Mouse (Mus musculus): ENCODE measurements around the gene Nes. TPM values are rescaled to one million over a fixed set of nuclear protein-coding genes. Genes with fewer than 3 reads are reported as not detected.
A peak's percentile ranks its signal among the peaks of the same experiment; 100 is the strongest.

Nes gene
- polyA plus RNA-seq, 1 experiment = 3.4 TPM

- TF ChIP-seq POLR2A (IDR thresholded peaks at IDR 0.05; ENCODE audit: borderline replicate concordance, insufficient read depth, low read length) (no peak), CTCF (IDR thresholded peaks at IDR 0.05; ENCODE audit: borderline replicate concordance, insufficient read depth, low read depth, low read length) (no peak)
- no peak overlapping the region for H3K4me3 ChIP-seq (replicated peaks; ENCODE audit: insufficient read depth, low read depth, low read length)
- no peaks in the 10 kb centered on the region for H3K27me3 ChIP-seq (ENCODE audit: control insufficient read depth, insufficient read depth, low read length)
- 16% methylated on average over 12 of the region's 12 CpGs for WGBS
- peaks cover 11% of the 10 kb centered on the region for H3K4me1 ChIP-seq (ENCODE audit: control insufficient read depth, insufficient read depth, low read length)
- no peak overlapping the region for H3K27ac ChIP-seq (ENCODE audit: insufficient read depth, low read length)
- DNase-seq = no peak
Observed at GRCm38 (mm10) chr3:87985505-87986320, 14.8 kb downstream of the Nes start.

DNA sequence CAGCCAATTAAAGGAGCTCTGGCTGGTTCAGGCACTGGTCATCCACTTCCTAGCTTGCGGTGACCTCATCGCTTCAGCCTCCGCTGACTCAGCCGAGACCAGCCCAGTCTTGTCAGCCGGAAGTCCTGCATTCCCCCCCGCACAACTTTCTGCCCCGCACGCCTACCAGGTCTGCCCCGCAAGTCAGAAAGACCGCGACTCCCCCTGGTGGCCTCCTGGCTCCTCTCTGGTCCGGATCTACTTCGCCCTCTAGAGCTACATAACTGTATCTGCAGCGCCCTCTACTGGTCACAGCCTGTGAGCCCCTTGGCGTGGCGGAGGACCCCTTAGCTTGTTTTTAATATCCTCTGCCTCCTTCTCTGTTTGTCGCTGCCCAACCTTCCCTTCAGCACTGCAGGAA is 16.0 kb downstream of the Nes start:
- Histone ChIP-seq H3K27me3 (ENCODE audit: control insufficient read depth, insufficient read depth, low read length) (no peaks in the 10 kb centered on the region), H3K27ac (ENCODE audit: insufficient read depth, low read length) (no peak overlapping the region), H3K4me1 (ENCODE audit: control insufficient read depth, insufficient read depth, low read length) (peaks cover 11% of the 10 kb centered on the region), H3K4me3 (replicated peaks; ENCODE audit: insufficient read depth, low read depth, low read length) (peak overlapping the region; percentile 42)
- peak; percentile 80 to 85 for DNase-seq
- WGBS = under 1% methylated on average over 17 of the region's 17 CpGs
- TF ChIP-seq POLR2A (IDR thresholded peaks at IDR 0.05; ENCODE audit: borderline replicate concordance, insufficient read depth, low read length) (no peak), CTCF (IDR thresholded peaks at IDR 0.05; ENCODE audit: borderline replicate concordance, insufficient read depth, low read depth, low read length) (peak; percentile 89)

GRCm38 (mm10) chr3:87987633-87988032 is 16.8 kb downstream of the Nes start:
- no peaks in the 10 kb centered on the region for H3K27me3 ChIP-seq (ENCODE audit: control insufficient read depth, insufficient read depth, low read length)
- DNase-seq = no peak
- WGBS = 3% methylated on average over 15 of the region's 15 CpGs
- H3K27ac ChIP-seq (ENCODE audit: insufficient read depth, low read length) = no peak overlapping the region
- H3K4me1 ChIP-seq (ENCODE audit: control insufficient read depth, insufficient read depth, low read length) = peaks cover 11% of the 10 kb centered on the region
- TF ChIP-seq POLR2A (IDR thresholded peaks at IDR 0.05; ENCODE audit: borderline replicate concordance, insufficient read depth, low read length) (no peak), CTCF (IDR thresholded peaks at IDR 0.05; ENCODE audit: borderline replicate concordance, insufficient read depth, low read depth, low read length) (no peak)
- H3K4me3 ChIP-seq (replicated peaks; ENCODE audit: insufficient read depth, low read depth, low read length) = peak overlapping the region; percentile 21

DNA sequence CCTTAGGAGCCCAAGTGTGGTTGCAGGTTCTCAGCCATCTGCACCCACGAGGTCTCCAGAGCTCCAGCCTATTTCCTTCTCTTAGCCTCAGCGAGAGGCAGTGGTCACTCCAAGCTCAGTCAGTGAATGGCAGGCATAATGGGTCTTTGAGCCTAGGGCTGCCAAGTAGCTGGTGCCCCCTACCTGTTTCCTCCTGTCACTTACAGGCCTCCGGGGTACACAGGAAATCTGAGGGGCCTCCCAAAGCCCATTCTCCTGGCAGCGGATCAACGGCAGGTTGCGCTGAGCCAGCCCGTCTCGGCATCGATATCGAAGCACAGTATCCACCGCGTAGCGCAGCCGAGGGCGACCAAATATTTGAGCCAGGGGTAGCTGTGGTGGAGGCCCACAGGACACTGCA is 17.2 kb downstream of the Nes start:
- H3K27ac ChIP-seq (ENCODE audit: insufficient read depth, low read length) = no peak overlapping the region
- H3K27me3 ChIP-seq (ENCODE audit: control insufficient read depth, insufficient read depth, low read length) = no peaks in the 10 kb centered on the region
- no peak for TF ChIP-seq POLR2A (IDR thresholded peaks at IDR 0.05; ENCODE audit: borderline replicate concordance, insufficient read depth, low read length)
- no peak for TF ChIP-seq CTCF (IDR thresholded peaks at IDR 0.05; ENCODE audit: borderline replicate concordance, insufficient read depth, low read depth, low read length)
- H3K4me1 ChIP-seq (ENCODE audit: control insufficient read depth, insufficient read depth, low read length) = peaks cover 11% of the 10 kb centered on the region
- WGBS = 9% methylated on average over 15 of the region's 15 CpGs
- DNase-seq = no peak
- H3K4me3 ChIP-seq (replicated peaks; ENCODE audit: insufficient read depth, low read depth, low read length) = peak overlapping the region; percentile 2

DNA sequence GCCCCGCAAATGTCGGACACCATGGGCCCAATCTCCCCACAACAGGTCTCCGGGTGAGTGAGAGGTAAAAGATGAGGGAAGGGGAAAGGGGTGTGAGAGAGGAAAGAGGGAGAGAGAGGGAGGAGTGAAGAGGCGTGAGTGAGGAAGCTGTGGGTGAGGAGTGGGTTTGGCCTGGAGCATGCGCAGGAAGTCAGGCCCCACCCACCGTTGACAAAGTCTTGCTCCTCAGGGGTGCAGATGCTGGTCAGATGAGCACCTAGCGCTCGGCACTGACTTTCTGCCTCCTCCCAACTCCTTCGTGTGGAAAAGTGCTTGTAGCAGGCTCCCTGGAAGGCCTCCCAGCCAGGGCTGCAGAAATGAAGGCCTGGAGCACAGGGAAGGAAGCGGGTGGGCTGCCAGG is 19.1 kb downstream of the Nes start:
- WGBS = 52% methylated on average over 10 of the region's 10 CpGs

GRCm38 (mm10) chr3:87993436-87993835 is 22.6 kb downstream of the Nes start:
- Histone ChIP-seq H3K27ac (ENCODE audit: insufficient read depth, low read length) (no peak overlapping the region), H3K27me3 (ENCODE audit: control insufficient read depth, insufficient read depth, low read length) (peaks cover 2% of the 10 kb centered on the region; the same call in 1 of the 2 replicates), H3K4me1 (ENCODE audit: control insufficient read depth, insufficient read depth, low read length) (no peaks in the 10 kb centered on the region), H3K4me3 (replicated peaks; ENCODE audit: insufficient read depth, low read depth, low read length) (no peak overlapping the region)
- no peak for DNase-seq
- no peak for TF ChIP-seq POLR2A (IDR thresholded peaks at IDR 0.05; ENCODE audit: borderline replicate concordance, insufficient read depth, low read length)
- TF ChIP-seq CTCF (IDR thresholded peaks at IDR 0.05; ENCODE audit: borderline replicate concordance, insufficient read depth, low read depth, low read length) = no peak
- WGBS = 26% methylated on average over 5 of the region's 6 CpGs

More for the DNA sequence above, 19.1 kb downstream of the Nes start:
- TF ChIP-seq POLR2A (IDR thresholded peaks at IDR 0.05; ENCODE audit: borderline replicate concordance, insufficient read depth, low read length) (no peak), CTCF (IDR thresholded peaks at IDR 0.05; ENCODE audit: borderline replicate concordance, insufficient read depth, low read depth, low read length) (no peak)
- no peak overlapping the region for H3K27ac ChIP-seq (ENCODE audit: insufficient read depth, low read length)
- no peaks in the 10 kb centered on the region for H3K27me3 ChIP-seq (ENCODE audit: control insufficient read depth, insufficient read depth, low read length)
- H3K4me3 ChIP-seq (replicated peaks; ENCODE audit: insufficient read depth, low read depth, low read length) = no peak overlapping the region
- peaks cover 11% of the 10 kb centered on the region for H3K4me1 ChIP-seq (ENCODE audit: control insufficient read depth, insufficient read depth, low read length)
- no peak for DNase-seq

DNA sequence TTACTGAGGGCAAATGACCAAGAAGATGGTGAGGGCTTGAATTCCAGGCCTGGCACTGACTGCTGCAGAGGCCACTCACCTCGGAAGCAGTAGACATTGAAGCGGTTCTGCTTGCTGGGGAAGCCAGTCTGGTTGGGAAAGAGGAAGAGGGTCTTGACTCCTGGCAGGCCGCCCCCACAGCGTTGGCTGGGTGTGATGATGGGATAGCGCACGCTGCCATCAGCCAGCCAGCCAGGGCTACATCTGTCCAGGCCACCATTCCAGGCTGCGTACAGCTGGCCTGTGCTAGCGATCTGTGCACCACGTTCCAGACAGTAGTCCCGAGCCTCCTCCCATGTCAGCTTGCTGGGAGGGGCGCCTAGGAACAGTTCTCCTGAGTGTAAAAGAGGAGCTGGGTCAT is 24.5 kb downstream of the Nes start:
- H3K27ac ChIP-seq (ENCODE audit: insufficient read depth, low read length) = no peak overlapping the region
- WGBS = 29% methylated on average over 11 of the region's 11 CpGs
- no peaks in the 10 kb centered on the region; the same call in 1 of the 2 replicates for H3K4me1 ChIP-seq (ENCODE audit: control insufficient read depth, insufficient read depth, low read length)
- DNase-seq = no peak
- no peak overlapping the region for H3K4me3 ChIP-seq (replicated peaks; ENCODE audit: insufficient read depth, low read depth, low read length)
- peaks cover 4% of the 10 kb centered on the region; the same call in 1 of the 2 replicates for H3K27me3 ChIP-seq (ENCODE audit: control insufficient read depth, insufficient read depth, low read length)
- TF ChIP-seq CTCF (IDR thresholded peaks at IDR 0.05; ENCODE audit: borderline replicate concordance, insufficient read depth, low read depth, low read length) (no peak), POLR2A (IDR thresholded peaks at IDR 0.05; ENCODE audit: borderline replicate concordance, insufficient read depth, low read length) (no peak)

DNA sequence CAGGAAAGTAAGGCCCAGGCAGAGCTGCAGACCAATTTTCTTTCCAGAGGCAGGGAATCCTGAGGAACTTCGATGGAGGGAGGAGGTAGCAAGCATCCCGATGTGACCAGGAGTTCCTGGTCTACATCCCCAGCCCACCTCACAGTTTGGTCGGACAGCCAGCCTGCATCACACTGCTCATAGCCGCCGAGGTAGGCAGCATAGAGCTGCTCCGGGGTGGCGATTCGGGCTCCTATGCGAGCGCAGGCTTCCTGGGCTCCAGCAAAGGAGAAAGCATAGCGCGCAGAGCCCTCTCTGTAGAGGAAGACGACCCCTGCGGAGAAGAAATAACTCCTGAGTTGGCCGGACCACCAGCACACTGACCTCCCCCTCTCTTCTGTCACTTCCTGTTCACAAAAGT is 25.5 kb downstream of the Nes start:
- peaks cover 4% of the 10 kb centered on the region; the same call in 1 of the 2 replicates for H3K27me3 ChIP-seq (ENCODE audit: control insufficient read depth, insufficient read depth, low read length)
- no peaks in the 10 kb centered on the region; the same call in 1 of the 2 replicates for H3K4me1 ChIP-seq (ENCODE audit: control insufficient read depth, insufficient read depth, low read length)
- H3K4me3 ChIP-seq (replicated peaks; ENCODE audit: insufficient read depth, low read depth, low read length) = no peak overlapping the region
- WGBS = 20% methylated on average over 15 of the region's 15 CpGs
- no peak for DNase-seq
- H3K27ac ChIP-seq (ENCODE audit: insufficient read depth, low read length) = no peak overlapping the region
- TF ChIP-seq CTCF (IDR thresholded peaks at IDR 0.05; ENCODE audit: borderline replicate concordance, insufficient read depth, low read depth, low read length) (no peak), POLR2A (IDR thresholded peaks at IDR 0.05; ENCODE audit: borderline replicate concordance, insufficient read depth, low read length) (no peak)

Measured in cerebellum, adult 2 months (tissue).